Mouse (Mus musculus) erythroblast, embryonic 14.5 days (primary cell): ENCODE data around the gene Efcab5.

Experiments
- GATA1 ChIP-seq: IDR thresholded peaks from 2 replicates; pipeline ENCODE4 v1.6.1; 2012; ENCODE audit warnings: low read length, inconsistent platforms, mixed read lengths
- TAL1 ChIP-seq: IDR thresholded peaks from 3 replicates; pipeline ENCODE4 v1.6.1; 2012; ENCODE audit warnings: low read length, inconsistent platforms, mixed read lengths

DNA sequence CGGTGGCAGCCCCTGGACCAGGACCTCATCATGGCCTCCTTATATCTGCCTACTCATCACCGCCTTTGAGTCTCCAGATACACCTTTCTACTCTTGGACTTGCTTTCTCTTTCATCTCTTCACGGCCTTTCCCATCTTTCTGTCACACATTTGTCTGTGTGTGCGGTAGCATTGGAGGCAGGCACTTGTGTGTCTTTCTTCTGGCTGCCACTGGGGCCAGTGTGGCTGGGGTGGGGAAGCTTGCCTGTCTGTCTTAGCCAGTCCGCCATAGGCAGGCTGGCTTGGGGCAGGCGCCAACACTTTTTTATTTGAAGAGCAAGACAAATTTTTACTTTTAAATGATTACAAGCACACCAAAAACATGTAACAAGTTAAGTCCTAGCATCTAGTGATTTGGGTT, 81.8 kb downstream of the Efcab5 start:
- TF ChIP-seq GATA1, result no peak
- no peak for TF ChIP-seq TAL1
